Mouse (Mus musculus) adrenal gland, postnatal 4 days (tissue): ENCODE results near the gene Pcnx. TPM values are rescaled to one million over a fixed set of nuclear protein-coding genes. Genes with fewer than 3 reads are reported as not detected.

Experiments
- DNase-seq, 2 experiments: peaks; one replicate each; pipeline ENCODE4 v3.0.0; 2021 to 2022; ENCODE audit warnings: low spot score in 2 of 2, mixed read lengths in 2 of 2
- total RNA-seq, 2 experiments: library from RNA; stranded (reverse); gene quantifications; 2 replicates each; pipeline ENCODE4 v1.2.3; 2021

Gene Pcnx
- total RNA-seq, 2 experiments from 2014 or later = 64.8 to 68.2 TPM

DNA sequence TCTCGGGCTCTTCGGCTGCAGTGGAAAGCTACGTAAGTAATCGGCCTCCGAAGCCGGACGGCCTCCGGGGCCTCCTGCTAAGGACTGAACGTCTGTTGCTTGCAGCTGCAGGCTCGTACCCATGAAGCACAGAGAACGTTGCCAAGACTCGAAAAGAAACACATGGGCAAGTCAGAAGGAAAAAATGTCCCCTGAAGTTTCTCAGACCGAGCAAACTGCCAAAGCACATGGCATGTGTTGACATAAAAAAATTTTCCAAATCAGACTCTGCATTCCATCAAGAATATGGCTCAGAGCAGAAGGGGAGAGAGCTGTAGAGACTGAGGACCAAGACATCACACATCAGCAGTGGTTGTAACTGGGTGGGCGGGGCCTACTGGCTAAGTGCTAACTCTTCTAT, 6.8 kb upstream of the Pcnx start:
- no peak for DNase-seq

- no peak for DNase-seq
Observed at GRCm38 (mm10) chr12:81853543-81853942, 6.3 kb upstream of the Pcnx start.

GRCm38 (mm10) chr12:81855031-81855430, 4.8 kb upstream of the Pcnx start:
- no peak for DNase-seq

DNA sequence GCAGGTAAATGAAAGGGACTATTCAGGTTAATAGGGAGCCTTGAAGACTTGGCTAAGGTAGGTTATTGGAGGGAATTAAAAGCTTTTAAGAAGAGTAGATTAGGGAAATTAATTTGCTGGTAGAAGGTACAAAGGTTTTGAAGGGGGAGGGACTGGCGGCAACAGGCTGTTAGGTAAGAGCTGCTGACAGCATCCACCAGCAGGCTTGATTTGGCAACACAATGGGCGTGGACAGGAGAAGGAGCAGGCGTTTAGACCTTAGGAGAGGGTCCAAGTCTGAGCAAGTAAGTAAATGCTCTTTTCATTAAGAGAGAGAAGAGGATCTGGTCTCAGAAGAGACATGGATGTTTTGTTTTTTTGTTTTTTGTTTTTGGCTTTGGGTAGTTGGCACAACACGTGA, 3.1 kb upstream of the Pcnx start:
- DNase-seq = no peak

DNA sequence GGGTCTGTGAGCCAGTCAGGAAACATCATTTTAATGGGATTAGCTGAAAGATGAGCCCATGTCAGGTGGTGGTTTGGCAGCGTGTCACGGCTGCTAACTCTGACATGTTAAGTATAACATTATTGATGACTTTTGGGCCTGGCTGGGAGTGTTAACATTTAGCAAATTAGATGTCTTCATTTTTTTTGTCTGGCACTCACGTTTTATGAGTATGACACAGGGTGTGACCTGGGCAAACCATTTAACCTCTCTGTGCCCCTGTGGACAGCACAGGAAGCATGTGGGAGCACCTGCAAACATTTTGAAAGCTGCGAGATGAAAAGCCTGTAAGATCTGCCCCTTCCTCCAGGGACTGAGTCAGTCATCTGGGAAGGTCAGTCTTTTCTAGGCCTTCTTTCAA, 2.6 kb upstream of the Pcnx start:
- DNase-seq = no peak

DNA sequence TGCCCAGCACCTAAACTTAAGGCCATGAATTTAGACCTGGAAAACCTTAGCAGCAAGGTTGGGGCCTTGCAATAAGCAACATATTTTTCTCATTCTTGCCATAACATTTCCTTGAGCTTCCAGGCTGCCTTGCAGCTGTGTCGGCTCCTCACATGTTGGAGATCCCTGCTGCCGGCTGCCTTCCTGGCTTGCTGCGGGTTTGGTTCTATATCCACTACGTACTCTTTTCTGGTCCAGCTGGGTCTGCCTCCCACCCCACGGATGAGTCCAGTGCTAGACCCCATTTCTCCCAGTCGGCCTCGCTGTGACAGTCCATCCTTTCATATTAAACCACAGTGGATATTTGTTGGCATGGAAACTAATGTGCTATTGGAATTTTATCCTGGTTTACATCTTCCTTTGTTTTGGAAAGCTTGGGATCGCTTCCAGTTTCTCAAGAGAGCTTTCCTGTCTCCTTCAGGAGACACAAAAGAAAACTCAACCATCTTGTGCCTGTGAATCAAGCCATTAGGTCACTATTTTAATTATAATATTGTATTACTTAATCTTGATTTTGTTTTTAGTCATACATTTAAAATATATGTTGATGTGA, 1.7 kb upstream of the Pcnx start:
- no peak for DNase-seq

DNA sequence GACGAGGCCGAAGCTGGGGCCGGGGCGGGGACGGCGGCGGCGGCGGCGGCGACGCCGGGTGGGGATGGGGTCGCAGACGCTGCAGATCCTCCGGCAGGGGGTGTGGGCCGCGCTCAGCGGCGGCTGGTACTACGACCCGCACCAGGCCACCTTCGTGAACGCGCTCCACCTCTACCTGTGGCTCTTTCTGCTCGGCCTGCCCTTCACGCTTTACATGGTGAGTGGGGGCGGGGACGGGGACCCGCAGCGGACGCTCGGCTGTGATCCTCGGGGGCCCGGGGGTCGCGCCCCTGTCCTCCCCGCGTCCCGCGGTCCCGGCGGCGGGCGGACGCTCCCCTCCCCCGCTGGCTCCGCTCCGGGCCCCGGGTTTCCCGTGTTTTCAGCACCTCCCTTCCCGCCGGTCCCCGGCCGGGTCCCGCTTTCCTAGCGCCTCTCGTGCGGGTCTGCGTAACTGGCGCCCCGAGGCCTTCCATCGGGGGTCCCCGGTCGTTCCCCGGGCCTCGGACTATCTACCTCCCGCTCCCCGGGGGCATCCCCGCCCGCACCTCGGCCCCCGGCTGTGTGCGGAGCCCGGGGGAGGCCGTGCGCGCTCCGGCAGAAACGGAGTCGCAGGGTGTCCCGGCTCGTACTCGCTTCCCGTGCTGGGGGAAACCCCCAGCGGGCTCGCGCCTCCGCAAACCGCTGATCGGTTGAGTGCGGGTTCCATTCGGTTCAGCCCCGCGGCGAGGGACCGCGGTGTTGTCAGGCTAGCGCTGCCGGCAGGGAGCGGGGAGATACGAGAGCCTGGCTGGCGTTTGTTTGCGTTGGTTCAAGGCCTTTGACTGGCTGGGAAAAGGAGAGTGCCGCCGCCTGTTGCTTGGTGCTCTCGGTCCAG, 722 bp downstream of the Pcnx start:
- peak; percentile 40 to 44 for DNase-seq

DNA sequence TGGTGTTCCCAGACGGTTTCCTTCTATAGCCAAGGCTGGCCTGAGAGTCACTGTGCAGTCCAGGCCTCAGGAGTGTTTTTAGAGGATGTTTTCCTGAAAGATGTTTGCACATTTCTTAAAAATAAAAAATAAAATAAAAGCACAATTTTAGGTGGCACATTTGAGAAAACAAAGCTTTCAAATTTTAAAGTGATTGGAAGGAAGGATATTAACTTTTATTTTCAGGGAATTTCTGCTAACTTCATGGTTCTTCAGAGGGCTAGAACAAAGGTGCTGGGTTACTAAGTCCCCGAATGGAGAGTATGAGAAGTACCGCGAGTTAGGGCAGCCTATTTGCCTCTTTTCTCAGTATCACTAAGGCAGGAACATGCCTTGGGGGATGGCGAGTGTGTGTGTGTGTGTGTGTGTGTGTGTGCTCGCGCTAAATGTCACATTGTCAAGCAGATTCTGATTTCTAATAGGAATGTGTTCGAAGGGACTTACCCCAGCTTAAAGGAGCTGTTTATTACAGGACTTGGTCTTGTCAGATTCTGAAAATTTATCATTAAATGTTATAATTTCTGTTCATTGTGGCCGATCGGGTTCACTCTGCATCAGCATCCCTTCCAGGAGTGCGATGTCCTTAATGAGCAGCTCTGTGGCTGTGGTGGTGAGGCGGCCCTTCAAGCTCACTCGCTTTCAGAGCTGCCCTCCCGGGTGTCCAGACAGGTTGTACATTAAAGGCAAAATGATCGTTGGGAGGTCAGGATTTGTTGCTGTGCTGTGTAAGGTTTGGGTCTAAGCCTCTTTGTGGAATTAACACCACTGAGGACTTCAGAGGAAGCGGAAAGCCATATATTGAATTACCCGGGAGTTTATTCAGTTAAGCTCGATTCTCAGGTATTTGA, 1.6 kb downstream of the Pcnx start:
- no peak for DNase-seq

DNA sequence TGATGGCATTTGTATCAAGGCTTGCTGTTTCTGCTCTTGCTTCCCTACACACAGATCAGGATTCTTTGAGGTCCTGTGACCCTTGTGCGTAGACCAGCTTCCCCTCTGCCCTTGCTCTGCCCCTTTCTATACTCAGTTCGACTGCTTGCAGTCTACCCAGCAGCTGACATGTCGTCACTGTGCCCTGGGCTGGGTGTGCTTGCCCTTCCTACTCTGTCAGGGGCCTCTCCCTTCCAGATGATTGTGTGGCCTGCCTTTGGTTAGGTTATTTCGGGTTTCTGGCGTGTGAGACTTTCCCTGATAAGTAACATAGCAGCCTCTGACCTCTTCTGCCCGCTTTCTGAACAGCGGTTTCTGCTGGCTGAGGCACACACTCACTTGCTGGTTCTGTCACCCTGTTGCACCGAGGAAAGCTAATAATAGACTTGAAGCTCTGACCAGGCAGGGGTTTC, 2.6 kb downstream of the Pcnx start:
- no peak for DNase-seq

DNA sequence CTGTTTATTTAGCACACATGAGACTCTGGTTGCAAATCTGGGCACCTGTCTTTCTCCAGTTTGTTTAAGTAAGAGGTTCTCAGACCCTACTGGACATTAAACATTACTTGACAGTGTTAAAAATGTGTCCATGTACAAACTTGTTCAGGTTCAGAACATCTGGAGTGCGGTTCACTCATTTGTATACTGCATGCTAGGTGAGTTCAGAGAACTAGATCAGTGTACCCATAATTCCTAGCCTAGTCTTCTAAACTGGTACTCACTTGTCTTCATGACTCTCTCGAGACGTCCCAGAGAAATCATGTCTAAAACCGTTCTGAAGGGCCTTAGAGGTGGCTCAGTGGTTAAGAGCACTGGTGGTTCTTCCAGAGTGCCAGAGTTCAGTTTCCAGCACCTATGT, 4.1 kb downstream of the Pcnx start:
- no peak for DNase-seq

DNA sequence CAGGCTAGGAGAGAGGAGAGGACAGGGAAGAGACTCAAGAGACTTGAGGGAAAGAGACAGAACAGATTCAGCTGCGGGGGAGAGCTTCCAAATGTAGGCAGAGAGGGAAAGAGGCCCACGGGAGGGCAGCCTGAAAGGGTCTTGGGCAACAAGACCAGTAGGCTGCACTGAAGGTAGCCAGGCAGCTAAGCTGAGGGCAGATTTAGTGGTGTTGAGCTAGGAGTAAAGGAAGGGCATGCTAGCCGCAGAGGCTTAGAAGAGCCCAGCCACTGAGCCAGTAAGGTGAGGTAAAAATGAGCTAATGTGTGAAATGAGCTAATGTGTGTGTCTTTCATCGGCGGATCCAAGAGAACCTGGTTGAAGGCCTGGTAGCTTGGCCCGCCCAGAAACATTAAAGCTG, 5.4 kb downstream of the Pcnx start:
- no peak for DNase-seq

DNA sequence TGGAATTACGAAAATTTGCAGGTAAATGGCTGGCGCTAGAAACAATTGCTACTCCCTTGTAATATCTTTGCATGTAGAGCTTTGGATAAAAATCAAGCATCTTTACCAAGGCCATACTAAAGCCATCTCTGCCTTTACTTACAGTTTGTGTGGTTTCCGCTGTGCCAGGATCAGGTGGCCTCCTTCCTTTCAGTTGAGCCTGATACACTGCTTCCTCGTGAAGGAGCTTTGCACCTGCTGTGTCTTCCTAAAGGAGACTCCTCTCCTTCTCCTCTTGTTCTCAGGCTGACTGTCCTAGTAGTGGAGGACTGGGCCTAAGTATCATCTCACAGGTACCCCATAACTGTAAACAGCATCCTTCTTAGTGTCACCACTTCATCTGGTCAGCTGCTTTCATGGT, 7.5 kb downstream of the Pcnx start:
- no peak for DNase-seq

DNA sequence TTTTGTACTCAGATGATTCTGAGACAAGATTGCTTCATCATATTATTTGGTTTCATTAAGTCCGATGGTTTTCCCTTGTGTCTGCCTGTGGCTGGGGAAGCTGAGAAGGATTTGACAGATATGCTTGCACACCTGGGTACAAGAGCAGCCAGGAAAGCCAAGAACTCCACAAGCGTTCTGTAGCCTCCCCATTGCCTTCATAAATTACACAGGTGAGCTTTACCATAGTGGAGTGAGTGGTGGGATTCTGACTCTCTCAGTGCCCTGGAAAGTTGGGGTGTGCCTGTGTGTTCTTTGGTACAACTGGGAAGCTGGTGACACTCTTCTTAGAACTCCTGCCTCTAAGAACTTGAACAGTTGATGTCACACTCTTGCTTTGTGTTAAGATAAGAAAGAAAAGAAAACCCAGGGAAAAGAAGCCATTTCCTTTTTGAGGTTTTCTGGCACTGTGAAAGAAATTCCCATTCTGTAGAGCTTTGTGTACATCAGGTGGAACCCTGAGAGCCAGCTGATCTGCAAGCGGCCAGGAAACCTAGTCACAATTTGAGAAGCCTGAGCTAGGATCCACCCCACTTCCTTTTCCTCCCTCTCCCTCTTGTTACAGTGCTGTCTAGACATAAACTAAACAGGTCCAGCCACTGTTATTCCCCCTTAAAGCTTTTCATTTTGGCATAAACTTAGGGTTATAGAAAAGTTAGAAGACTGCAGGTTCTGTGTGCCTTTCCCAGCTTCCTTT, 9.6 kb downstream of the Pcnx start:
- DNase-seq = no peak

DNA sequence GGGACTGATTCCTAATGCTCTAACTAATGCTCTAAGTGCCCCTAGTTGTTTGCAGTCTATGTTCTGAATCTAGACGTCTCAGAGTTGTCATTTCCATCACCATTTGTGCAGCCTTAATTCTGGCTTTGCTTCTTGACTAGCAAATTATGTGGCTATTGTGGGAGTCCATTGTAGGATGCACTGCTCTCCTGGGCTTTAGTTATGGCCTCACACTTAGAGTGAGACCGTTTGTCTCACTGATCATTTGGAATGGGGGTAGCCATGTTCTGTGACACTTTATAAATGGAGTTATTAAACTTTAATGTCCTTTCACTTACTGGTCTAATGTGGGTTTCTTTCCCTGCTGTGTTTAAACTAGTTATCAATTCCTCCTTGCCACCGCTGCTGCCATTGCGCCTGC, 13.5 kb downstream of the Pcnx start:
- DNase-seq = no peak

DNA sequence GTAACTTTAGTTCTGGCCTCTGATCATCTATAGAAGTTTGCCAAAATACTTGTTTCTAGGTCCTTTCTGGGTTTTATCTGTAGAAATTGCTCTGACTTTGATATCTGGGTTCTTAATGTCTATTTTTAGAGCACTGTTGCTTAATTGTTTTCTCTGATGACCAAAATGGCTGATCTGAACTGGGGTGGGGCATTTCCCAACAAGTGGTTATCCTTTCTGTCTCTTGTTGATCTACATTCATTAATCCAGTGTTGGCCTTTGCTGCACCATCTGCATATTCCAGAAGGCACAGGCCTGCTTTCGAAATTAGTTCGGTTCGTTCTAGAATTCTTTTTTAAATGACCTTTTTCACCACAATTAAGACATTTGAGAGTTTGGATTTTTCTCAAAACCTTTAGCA, 20.3 kb downstream of the Pcnx start:
- no peak for DNase-seq

- DNase-seq = no peak
Observed at GRCm38 (mm10) chr12:81883255-81884106, 23.7 kb downstream of the Pcnx start.

GRCm38 (mm10) chr12:81884107-81884398, 24.2 kb downstream of the Pcnx start:
- DNase-seq = no peak

DNA sequence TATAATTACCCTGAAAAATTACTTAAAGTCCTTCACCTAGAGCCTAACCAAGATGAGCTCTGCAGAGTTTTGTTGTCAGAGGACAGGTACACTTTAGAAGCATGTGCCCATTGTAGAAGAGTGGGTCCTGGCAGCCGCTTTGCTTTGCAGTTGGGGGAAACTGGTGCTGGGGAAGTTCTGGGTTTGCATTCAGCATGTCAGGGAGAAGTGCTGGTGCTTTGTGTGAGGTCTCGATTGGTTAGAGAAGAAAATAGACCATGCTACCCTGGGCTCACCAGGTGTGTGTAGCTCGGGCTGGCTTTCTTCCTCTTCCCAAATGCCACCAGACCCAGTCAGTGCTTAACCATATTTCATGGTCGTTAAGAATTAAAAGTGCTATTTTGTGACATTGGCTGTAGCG, 25.2 kb downstream of the Pcnx start:
- no peak for DNase-seq

DNA sequence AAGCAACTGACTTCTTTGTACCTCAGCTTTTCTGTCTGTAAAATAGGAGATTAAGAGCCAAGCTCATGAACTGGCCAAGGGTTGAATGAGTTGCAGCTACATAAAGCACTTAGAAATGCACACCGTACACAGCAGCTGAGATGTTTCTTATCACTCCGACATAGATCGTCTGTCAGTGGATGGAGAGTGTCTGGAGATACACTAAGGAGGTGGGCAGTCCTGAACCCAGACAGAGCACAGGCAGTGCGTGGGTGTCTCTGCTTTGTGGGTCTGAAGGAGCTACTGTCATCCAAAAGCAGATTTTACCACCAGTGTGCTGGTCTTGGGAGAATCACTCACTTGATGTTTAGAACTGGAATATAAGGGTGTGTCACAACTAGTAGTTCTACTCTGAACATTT, 26.2 kb downstream of the Pcnx start:
- no peak for DNase-seq

- DNase-seq = no peak
Observed at GRCm38 (mm10) chr12:81888954-81889353, 29.1 kb downstream of the Pcnx start.
